Mouse (Mus musculus) CH12.LX (cell line): Measurements from ENCODE around the gene Iqcd. TPM values are rescaled to one million over a fixed set of nuclear protein-coding genes. Genes with fewer than 3 reads are reported as not detected.

Experiments
- DNase-seq: peaks from one replicate; pipeline ENCODE4 v3.0.0-alpha.2; 2013; ENCODE audit errors: extremely low read depth
- H3K27ac ChIP-seq: 2 replicates; pipeline ENCODE4 v1.5.1; 2012; ENCODE audit warnings: low read depth, mild to moderate bottlenecking, control low read depth, moderate library complexity; ENCODE audit not compliant: insufficient read depth
- H3K27me3 ChIP-seq: replicated peaks from 2 replicates; pipeline ENCODE3; 2012; ENCODE audit warnings: inconsistent platforms
- H3K36me3 ChIP-seq, 2 experiments: replicated peaks in 1 of 2; 2 replicates each; pipeline versions ENCODE3 to v1.6.1; 2012; ENCODE audit warnings: inconsistent platforms in 1 of 2, low read length in 1 of 2, mild to moderate bottlenecking in 1 of 2, mixed read lengths in 1 of 2, moderate library complexity in 1 of 2; ENCODE audit not compliant: control insufficient read depth in 1 of 2, insufficient read depth in 1 of 2
- H3K4me1 ChIP-seq, 2 experiments: 2 replicates each; pipeline ENCODE4 v1.6.1; 2012; ENCODE audit warnings: inconsistent platforms in 1 of 2, moderate library complexity in 1 of 2; ENCODE audit not compliant: insufficient read depth in 2 of 2, control insufficient read depth in 1 of 2
- H3K4me2 ChIP-seq: 2 replicates; pipeline ENCODE4 v1.6.1; 2012; ENCODE audit warnings: low read depth, mild to moderate bottlenecking, control low read depth; ENCODE audit not compliant: poor library complexity, insufficient read depth, severe bottlenecking
- H3K4me3 ChIP-seq, 3 experiments: fragments of 150-350 bp in 1 of 3; sonication (generic) in 1 of 3; replicated peaks in 1 of 3; 2 replicates each; pipeline versions ENCODE3 to v1.5.1; 2011 to 2012; ENCODE audit warnings: low read depth in 2 of 3, low read length in 2 of 3, mild to moderate bottlenecking in 2 of 3, moderate library complexity in 2 of 3, control low read depth in 1 of 3, improper control_type of control experiment in 1 of 3, inconsistent platforms in 1 of 3, mixed read lengths in 1 of 3; ENCODE audit not compliant: poor library complexity in 1 of 3
- H3K79me2 ChIP-seq: replicated peaks from 2 replicates; pipeline ENCODE4 v1.6.1; 2012; ENCODE audit warnings: mild to moderate bottlenecking, moderate library complexity; ENCODE audit not compliant: control insufficient read depth, poor library complexity, insufficient read depth, severe bottlenecking; ENCODE audit errors: extremely low read depth
- H3K9ac ChIP-seq: 2 replicates; pipeline ENCODE4 v1.6.1; 2012; ENCODE audit warnings: low read depth, mild to moderate bottlenecking, control low read depth, moderate library complexity; ENCODE audit not compliant: insufficient read depth
- H3K9me3 ChIP-seq: replicated peaks from 2 replicates; pipeline ENCODE3; 2012; ENCODE audit warnings: low read length, inconsistent platforms, mixed read lengths
- CHD1 ChIP-seq: IDR thresholded peaks from 2 replicates; pipeline ENCODE4 v1.6.1; 2012; ENCODE audit warnings: low read depth, low read length, improper control_type of control experiment, inconsistent platforms
- CHD2 ChIP-seq: IDR thresholded peaks from 2 replicates; pipeline ENCODE4 v1.6.1; 2011; ENCODE audit warnings: low read length, improper control_type of control experiment
- CTCF ChIP-seq, 2 experiments: IDR thresholded peaks in 1 of 2; conservative IDR thresholded peaks in 1 of 2; 2 replicates each; pipeline ENCODE4 v1.5.1; 2011 to 2012; ENCODE audit warnings: low read depth in 2 of 2, low read length in 2 of 2, improper control_type of control experiment in 1 of 2, inconsistent platforms in 1 of 2, mild to moderate bottlenecking in 1 of 2, moderate library complexity in 1 of 2
- ELF1 ChIP-seq: IDR thresholded peaks from 2 replicates; pipeline ENCODE4 v1.6.1; 2014; ENCODE audit warnings: low read depth, mild to moderate bottlenecking, inconsistent platforms, low read length, improper control_type of control experiment
- EP300 ChIP-seq: IDR thresholded peaks from 2 replicates; pipeline ENCODE4 v1.6.1; 2011; ENCODE audit warnings: low read length, improper control_type of control experiment
- ETS1 ChIP-seq: conservative IDR thresholded peaks from 2 replicates; pipeline ENCODE4 v1.6.1; 2012; ENCODE audit warnings: low read depth, mild to moderate bottlenecking, inconsistent platforms, low read length, improper control_type of control experiment, moderate library complexity
- HCFC1 ChIP-seq: IDR thresholded peaks from 2 replicates; pipeline ENCODE4 v1.6.1; 2012; ENCODE audit warnings: low read depth, mild to moderate bottlenecking, inconsistent platforms, low read length, improper control_type of control experiment
- IRF4 ChIP-seq: IDR thresholded peaks from 2 replicates; pipeline ENCODE4 v1.6.1; 2014; ENCODE audit warnings: low read depth, mild to moderate bottlenecking, inconsistent platforms, low read length, improper control_type of control experiment
- KAT2A ChIP-seq: IDR thresholded peaks from 2 replicates; pipeline ENCODE4 v1.6.1; 2012; ENCODE audit warnings: low read length, improper control_type of control experiment, inconsistent platforms; ENCODE audit not compliant: insufficient replicate concordance
- MAFK ChIP-seq: IDR thresholded peaks from 2 replicates; pipeline ENCODE4 v1.6.1; 2011; ENCODE audit warnings: low read length, improper control_type of control experiment; ENCODE audit not compliant: insufficient replicate concordance
- MAX ChIP-seq: IDR thresholded peaks from 2 replicates; pipeline ENCODE4 v1.6.1; 2011; ENCODE audit warnings: low read length, improper control_type of control experiment
- MAZ ChIP-seq: IDR thresholded peaks from 2 replicates; pipeline ENCODE4 v1.6.1; 2012; ENCODE audit warnings: low read depth, mild to moderate bottlenecking, inconsistent platforms, low read length, improper control_type of control experiment, moderate library complexity
- MEF2A ChIP-seq: IDR thresholded peaks from 2 replicates; pipeline ENCODE4 v1.6.1; 2014; ENCODE audit warnings: low read depth, mild to moderate bottlenecking, inconsistent platforms, low read length, improper control_type of control experiment, borderline replicate concordance
- MYC ChIP-seq: IDR thresholded peaks from 2 replicates; pipeline ENCODE4 v1.6.1; 2011; ENCODE audit warnings: low read depth, mild to moderate bottlenecking, improper control_type of control experiment, low read length
- NELFE ChIP-seq: IDR thresholded peaks from 2 replicates; pipeline ENCODE4 v1.6.1; 2011; ENCODE audit warnings: low read depth, low read length, improper control_type of control experiment
- NRF1 ChIP-seq: IDR thresholded peaks from 2 replicates; pipeline ENCODE4 v1.6.1; 2014; ENCODE audit warnings: low read depth, mild to moderate bottlenecking, inconsistent platforms, low read length, improper control_type of control experiment, moderate library complexity
- PAX5 ChIP-seq: IDR thresholded peaks from 2 replicates; pipeline ENCODE4 v1.6.1; 2012; ENCODE audit warnings: low read length, inconsistent platforms, mixed read lengths
- RAD21 ChIP-seq: IDR thresholded peaks from 2 replicates; pipeline ENCODE4 v1.6.1; 2011; ENCODE audit warnings: low read depth, mild to moderate bottlenecking, low read length, improper control_type of control experiment, moderate library complexity
- RCOR1 ChIP-seq: conservative IDR thresholded peaks from 2 replicates; pipeline ENCODE4 v1.6.1; 2012; ENCODE audit warnings: low read depth, mild to moderate bottlenecking, inconsistent platforms, low read length, improper control_type of control experiment
- SIN3A ChIP-seq: IDR thresholded peaks from 2 replicates; pipeline ENCODE4 v1.6.1; 2012; ENCODE audit warnings: low read length, improper control_type of control experiment, inconsistent platforms
- SMC3 ChIP-seq: IDR thresholded peaks from 2 replicates; pipeline ENCODE4 v1.6.1; 2011; ENCODE audit warnings: low read depth, low read length, improper control_type of control experiment
- TBP ChIP-seq: conservative IDR thresholded peaks from 2 replicates; pipeline ENCODE4 v1.6.1; 2011; ENCODE audit warnings: low read depth, low read length, improper control_type of control experiment
- USF2 ChIP-seq: conservative IDR thresholded peaks from 2 replicates; pipeline ENCODE4 v1.6.1; 2011; ENCODE audit warnings: low read depth, low read length, improper control_type of control experiment
- ZC3H11A ChIP-seq: IDR thresholded peaks from 2 replicates; pipeline ENCODE4 v1.6.1; 2012; ENCODE audit warnings: low read depth, mild to moderate bottlenecking, inconsistent platforms, low read length, improper control_type of control experiment
- ZKSCAN1 ChIP-seq: IDR thresholded peaks from 2 replicates; pipeline ENCODE4 v1.6.1; 2012; ENCODE audit warnings: low read depth, inconsistent platforms, low read length, improper control_type of control experiment, borderline replicate concordance
- ZMIZ1 ChIP-seq: IDR thresholded peaks from 2 replicates; pipeline ENCODE4 v1.6.1; 2012; ENCODE audit warnings: low read depth, mild to moderate bottlenecking, inconsistent platforms, low read length, improper control_type of control experiment
- ZNF384 ChIP-seq: IDR thresholded peaks from 2 replicates; pipeline ENCODE4 v1.6.1; 2012; ENCODE audit warnings: low read depth, low read length, improper control_type of control experiment, inconsistent platforms
- dilution Hi-C: fragments of 300-500 bp; cut with MboI; formaldehyde crosslinking; loops from 2 replicates; pipeline ENCODE4 v1.14.3; 2020; ENCODE audit warnings: low sequenced_read_pairs; ENCODE audit not compliant: extremely low pct_unique_long_range_greater_than_20kb, extremely low pct_ligation_motif_present
- in situ Hi-C: fragments of 300-500 bp; cut with MboI; formaldehyde crosslinking; loops from 3 replicates; pipeline ENCODE4 v1.14.3; 2019; ENCODE audit warnings: low sequenced_read_pairs, low pct_ligation_motif_present, low pct_unique_long_range_greater_than_20kb, mixed read lengths
- polyA plus RNA-seq: library from polyadenylated mRNA; unstranded; fragments of >175 nt; gene quantifications from 2 replicates; pipeline ENCODE4 v1.2.1, GENCODE M21; 2012; ENCODE audit warnings: low read depth; ENCODE audit not compliant: insufficient read length
- total RNA-seq, 2 experiments: library from RNA; depleted of rRNA; stranded (reverse); fragments of 300-350 nt in 1 of 2; fragments of >200 nt in 1 of 2; gene quantifications; 2 replicates each; pipeline ENCODE4 v1.2.3; 2012 to 2014

Iqcd gene
- total and polyA plus RNA-seq, 3 experiments = 0.59 to 0.77 TPM; not detected in 1

- in situ Hi-C loops = no loop called here
- no peak overlapping the region for H3K4me3 ChIP-seq
- dilution Hi-C loops = no loop called here
- H3K9me3 ChIP-seq = peaks cover 3% of the 10 kb centered on the region
- H3K36me3 ChIP-seq = peaks cover 0 to 3% of the 10 kb centered on the region in 2 experiments
- H3K9ac ChIP-seq = no peak overlapping the region
- peaks cover 22 to 31% of the 10 kb centered on the region in 2 experiments for H3K4me1 ChIP-seq
- H3K27ac ChIP-seq = no peak overlapping the region
- no peak overlapping the region for H3K4me2 ChIP-seq
- H3K27me3 ChIP-seq = no peaks in the 10 kb centered on the region
- no peak for DNase-seq
- TF ChIP-seq ZMIZ1 (no peak), MEF2A (no peak), ELF1 (no peak), ETS1 (no peak), IRF4 (no peak), TBP (no peak), CHD1 (no peak), ZC3H11A (no peak), RCOR1 (no peak), MAX (no peak), EP300 (no peak), CTCF (conservative IDR thresholded peaks at IDR 0.05 in 1 of 2, IDR thresholded peaks at IDR 0.05 in 1 of 2; ENCODE audit: low read depth in 2 of 2, low read length in 2 of 2) (no peak), USF2 (no peak), NELFE (no peak), SIN3A (no peak), HCFC1 (no peak)
- TF ChIP-seq, all 38 proteins: peak for 0
- no peaks in the 10 kb centered on the region for H3K79me2 ChIP-seq
Observed at GRCm38 (mm10) chr5:120644227-120644626, 55.4 kb downstream of the Iqcd start.

GRCm38 (mm10) chr5:120645851-120646250 lies 57.0 kb downstream of the Iqcd start:
- in situ Hi-C loops = no loop called here
- no peak overlapping the region for H3K27ac ChIP-seq
- H3K9ac ChIP-seq = no peak overlapping the region
- no peaks in the 10 kb centered on the region for H3K36me3 ChIP-seq
- no peak for DNase-seq
- H3K79me2 ChIP-seq = no peaks in the 10 kb centered on the region
- no peaks in the 10 kb centered on the region for H3K9me3 ChIP-seq
- dilution Hi-C loops = no loop called here
- H3K27me3 ChIP-seq = no peaks in the 10 kb centered on the region
- no peak overlapping the region for H3K4me2 ChIP-seq
- TF ChIP-seq ZKSCAN1 = no peak
- no peak for TF ChIP-seq TBP
- TF ChIP-seq PAX5 = no peak
- TF ChIP-seq RAD21 = no peak
- TF ChIP-seq ZNF384 = no peak
- TF ChIP-seq USF2 = no peak
- TF ChIP-seq MYC = no peak
- TF ChIP-seq MAZ = no peak
- TF ChIP-seq RCOR1 = no peak
- no peak for TF ChIP-seq NRF1
- no peak for TF ChIP-seq ZC3H11A
- TF ChIP-seq CHD2 = no peak
- no peak for TF ChIP-seq MAFK
- no peak for TF ChIP-seq IRF4
- no peak for TF ChIP-seq SMC3
- TF ChIP-seq KAT2A = no peak
- H3K4me3 ChIP-seq = no peak overlapping the region
- H3K4me1 ChIP-seq = peaks cover 20 to 45% of the 10 kb centered on the region in 2 experiments
